Mouse (Mus musculus): ENCODE measurements around the gene Gtf3c4.

The Gtf3c4 gene

GRCm38 (mm10) chr2:28803406-28803805, 36.8 kb downstream of the Gtf3c4 start:
- no peak for DNase-seq (ENCODE audit: extremely low read depth, low read depth, low spot score)

GRCm38 (mm10) chr2:28799575-28799974, 40.6 kb downstream of the Gtf3c4 start:
- DNase-seq (ENCODE audit: extremely low read depth, low read depth, low spot score), result no peak

GRCm38 (mm10) chr2:28798390-28798789, 41.8 kb downstream of the Gtf3c4 start:
- DNase-seq (ENCODE audit: extremely low read depth, low read depth, low spot score), result no peak

- no peak for DNase-seq (ENCODE audit: extremely low read depth, low read depth, low spot score)
Observed at GRCm38 (mm10) chr2:28797490-28798106, 42.6 kb downstream of the Gtf3c4 start.

- DNase-seq (ENCODE audit: extremely low read depth, low read depth, low spot score), result no peak
Observed at GRCm38 (mm10) chr2:28796298-28796697, 43.9 kb downstream of the Gtf3c4 start.

GRCm38 (mm10) chr2:28794623-28795022, 45.5 kb downstream of the Gtf3c4 start:
- no peak for DNase-seq (ENCODE audit: extremely low read depth, low read depth, low spot score)

GRCm38 (mm10) chr2:28792931-28793610, 47.1 kb downstream of the Gtf3c4 start:
- no peak for DNase-seq (ENCODE audit: extremely low read depth, low read depth, low spot score)

- no peak for DNase-seq (ENCODE audit: extremely low read depth, low read depth, low spot score)
Observed at GRCm38 (mm10) chr2:28787067-28787619, 53.0 kb downstream of the Gtf3c4 start.

GRCm38 (mm10) chr2:28786355-28787066, 53.6 kb downstream of the Gtf3c4 start:
- DNase-seq (ENCODE audit: extremely low read depth, low read depth, low spot score), result no peak

- DNase-seq (ENCODE audit: extremely low read depth, low read depth, low spot score), result no peak
Observed at GRCm38 (mm10) chr2:28781310-28781709, 58.9 kb downstream of the Gtf3c4 start.

GRCm38 (mm10) chr2:28780001-28780782, 60.0 kb downstream of the Gtf3c4 start:
- no peak for DNase-seq (ENCODE audit: extremely low read depth, low read depth, low spot score)

GRCm38 (mm10) chr2:28776728-28777127, 63.4 kb downstream of the Gtf3c4 start:
- DNase-seq (ENCODE audit: extremely low read depth, low read depth, low spot score), result no peak

GRCm38 (mm10) chr2:28774073-28774472, 66.1 kb downstream of the Gtf3c4 start:
- DNase-seq (ENCODE audit: extremely low read depth, low read depth, low spot score), result no peak

Data from fat pad, adult 2 months (tissue).